Mouse (Mus musculus) embryo, embryonic 11.5 days (tissue): Measurements from ENCODE around the gene Rcvrn.

ENCODE experiments used
- DNase-seq: peaks from one replicate; pipeline ENCODE4 v3.0.0-alpha.2; 2012; ENCODE audit warnings: low read depth, low spot score

The Rcvrn gene

DNA sequence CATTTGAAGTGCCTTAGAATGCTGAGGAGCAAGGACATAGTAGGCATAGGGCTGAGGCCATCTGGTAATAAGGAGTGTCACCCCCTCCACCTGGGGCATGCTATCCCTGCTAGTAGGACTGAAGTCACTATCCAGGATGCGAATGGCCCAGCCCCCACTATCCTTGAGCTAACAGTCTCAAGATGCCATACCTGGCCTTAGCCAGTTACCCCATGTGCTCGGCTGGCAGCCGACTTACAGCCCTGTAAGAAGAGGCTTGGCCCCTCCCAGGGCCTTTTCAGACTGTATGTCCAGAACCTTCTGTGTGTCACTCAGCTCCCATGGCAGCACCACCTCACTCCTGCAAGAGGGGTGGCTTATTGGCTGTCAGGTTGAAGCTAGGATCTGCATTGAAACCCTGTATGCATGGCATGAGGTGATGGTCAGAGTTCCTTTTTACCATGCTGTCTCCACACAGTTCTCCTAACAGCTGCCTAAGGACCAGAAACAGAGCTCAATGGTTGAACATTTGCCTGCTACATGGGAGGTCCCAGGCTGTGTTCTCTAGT lies 26.6 kb upstream of the Rcvrn start:
- no peak for DNase-seq

DNA sequence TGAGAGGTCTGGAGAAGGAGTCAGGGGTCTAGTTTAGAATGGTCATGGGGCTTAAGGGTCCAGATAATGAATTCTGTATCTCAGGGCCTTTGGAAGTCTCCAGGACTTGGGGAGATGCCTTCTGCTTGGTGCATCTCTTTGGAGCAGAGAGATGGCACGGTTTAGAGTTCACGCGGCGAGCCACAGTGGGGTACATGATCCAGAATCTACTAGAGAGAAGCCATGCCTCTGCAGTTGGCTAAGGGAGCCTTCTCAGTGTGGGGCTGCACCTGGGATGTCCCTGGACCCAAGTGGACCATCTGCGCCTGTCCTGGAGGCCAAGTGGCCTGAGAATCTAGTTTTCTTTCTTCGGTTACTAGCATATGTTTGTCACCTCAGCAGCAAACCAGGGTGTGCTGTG lies 25.1 kb upstream of the Rcvrn start:
- no peak for DNase-seq

DNA sequence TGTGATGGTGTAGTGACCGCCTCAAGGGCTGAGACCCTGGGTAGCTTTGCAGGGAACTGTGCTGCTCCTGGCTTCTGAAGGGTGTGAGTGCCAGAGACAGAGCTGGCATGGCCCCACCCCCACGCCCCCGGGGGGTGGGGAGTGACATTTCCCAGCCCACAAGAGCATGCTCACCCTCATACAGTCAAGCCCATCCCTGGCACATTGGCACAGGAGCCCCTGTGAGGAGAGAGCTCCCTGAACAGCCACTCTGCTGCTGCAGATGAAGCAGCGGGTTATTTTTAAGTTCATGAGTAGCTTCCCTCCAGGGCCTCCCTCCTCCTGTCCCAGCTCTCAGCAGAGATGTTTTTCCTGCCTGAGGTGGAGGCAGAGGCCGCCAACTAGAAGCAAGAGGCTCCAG lies 23.0 kb upstream of the Rcvrn start:
- no peak for DNase-seq

DNA sequence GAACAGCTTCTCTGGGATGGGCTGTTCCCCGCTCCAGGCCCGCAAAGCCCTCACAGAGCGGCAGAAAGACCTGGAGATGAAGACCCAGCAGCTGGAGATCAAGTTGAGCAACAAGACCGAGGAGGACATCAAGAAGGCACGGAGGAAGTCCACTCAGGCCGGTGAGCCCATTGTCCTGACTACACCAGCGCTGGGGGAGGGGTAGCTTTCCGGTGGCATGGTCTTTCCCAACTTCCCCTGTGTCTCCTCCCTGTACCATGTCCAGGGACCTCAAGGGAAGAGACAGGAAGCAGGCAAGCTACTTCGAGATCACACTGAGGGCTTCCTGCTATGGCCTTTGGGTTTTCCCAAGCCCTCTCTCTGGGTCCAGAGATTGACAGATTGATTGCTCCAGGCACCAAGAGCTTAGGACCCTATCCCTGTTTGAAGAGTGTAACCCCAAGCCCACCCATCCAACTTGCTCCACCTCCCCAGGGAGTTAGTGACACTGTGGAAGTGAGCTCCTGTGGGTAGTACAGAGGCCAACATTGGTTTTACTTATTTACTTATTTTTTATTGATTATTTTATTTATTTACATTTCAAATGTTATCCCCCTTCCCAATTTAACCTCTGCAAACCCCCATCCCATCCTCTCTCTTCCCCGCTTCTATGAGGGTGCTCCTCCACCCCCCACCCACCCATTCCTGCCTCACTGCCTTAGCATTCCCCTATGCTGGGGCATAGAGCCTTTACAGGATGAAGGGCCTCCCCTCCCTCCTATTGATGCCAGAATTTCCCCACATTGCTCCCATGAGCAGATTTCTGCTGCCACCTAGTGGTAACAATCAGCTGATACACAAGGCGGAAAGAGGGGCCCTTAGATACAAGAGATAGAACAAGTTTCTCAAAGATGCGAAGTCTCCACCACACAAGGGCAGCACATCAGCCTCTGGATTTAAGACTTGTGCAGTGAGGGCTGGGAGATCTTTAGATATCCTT lies 19.3 kb upstream of the Rcvrn start:
- peak; percentile 65 for DNase-seq

DNA sequence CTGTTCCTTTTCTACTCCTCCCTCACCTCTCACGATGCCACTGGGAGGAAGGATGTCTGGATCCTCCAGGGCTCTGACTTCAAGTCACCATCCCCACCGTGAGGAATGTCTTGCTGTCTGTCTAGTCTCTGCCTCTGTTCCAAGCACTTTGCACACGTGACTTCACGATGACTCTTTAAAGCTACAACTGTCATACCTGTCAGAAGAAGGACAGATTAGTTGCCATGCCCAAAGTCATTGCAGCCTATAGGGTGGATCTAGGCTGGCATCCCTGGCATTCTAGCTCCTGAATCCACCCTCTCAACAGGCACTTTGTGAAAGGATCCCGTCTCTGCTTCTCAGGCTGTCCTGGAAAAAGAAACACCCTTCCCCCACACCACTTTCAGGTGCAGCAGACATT lies 15.8 kb upstream of the Rcvrn start:
- no peak for DNase-seq

DNA sequence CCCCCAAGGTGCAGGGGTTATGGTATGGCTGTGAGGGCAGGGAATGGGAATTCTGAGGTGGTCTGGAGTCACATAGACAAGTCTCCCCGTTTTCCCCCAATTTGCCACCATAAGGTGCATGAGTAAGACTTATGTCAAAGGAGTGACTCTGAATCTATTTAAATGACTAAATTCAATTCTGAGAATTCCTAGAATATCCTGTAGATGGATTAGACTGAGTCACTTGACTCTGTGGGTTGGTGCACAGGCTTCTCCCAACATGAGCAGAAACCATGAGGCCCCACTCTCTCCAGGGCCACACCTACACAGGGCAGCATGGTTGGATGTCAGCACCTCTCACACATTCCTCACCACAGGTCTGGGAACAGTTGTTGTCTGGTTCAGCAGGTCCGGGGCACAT lies 15.2 kb upstream of the Rcvrn start:
- DNase-seq, result no peak

DNA sequence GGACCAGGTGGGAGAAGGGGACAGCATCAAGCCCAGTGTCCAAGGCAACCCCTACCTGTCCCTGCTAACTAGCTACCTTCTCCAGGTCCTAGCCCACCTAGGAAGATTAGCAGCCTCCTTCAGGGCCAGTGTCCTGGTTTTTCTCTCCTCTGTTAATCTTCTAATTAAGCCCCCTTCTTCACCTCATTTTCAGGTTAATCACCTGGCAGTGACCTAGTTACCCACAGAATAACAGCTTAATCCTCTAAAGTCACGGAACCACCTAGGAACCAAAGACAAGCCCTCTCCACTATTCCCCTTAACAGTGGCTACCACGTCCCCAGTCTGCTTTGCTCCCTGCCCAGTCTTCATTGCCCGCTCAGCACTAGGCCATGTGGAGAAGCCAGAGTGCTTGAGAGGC lies 13.3 kb upstream of the Rcvrn start:
- no peak for DNase-seq

DNA sequence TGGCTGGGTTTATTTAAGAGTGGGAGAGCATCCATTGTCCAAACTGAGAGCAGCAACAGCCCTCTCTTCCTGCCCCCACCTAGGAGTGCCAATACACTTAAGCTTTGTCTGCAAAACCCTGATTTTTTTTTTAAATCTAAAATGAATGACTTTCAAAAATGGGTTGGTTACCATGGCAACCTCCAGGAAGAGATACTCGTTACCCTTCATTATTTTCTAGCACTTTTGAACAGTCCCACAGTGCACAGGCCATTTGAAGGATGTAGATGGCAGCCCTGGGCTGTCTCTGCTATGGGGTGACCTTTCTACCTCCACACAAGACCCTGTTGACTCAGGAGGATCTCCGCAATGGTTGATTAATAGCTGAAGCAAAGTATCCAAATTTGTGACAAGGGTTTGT lies 9.0 kb upstream of the Rcvrn start:
- no peak for DNase-seq

DNA sequence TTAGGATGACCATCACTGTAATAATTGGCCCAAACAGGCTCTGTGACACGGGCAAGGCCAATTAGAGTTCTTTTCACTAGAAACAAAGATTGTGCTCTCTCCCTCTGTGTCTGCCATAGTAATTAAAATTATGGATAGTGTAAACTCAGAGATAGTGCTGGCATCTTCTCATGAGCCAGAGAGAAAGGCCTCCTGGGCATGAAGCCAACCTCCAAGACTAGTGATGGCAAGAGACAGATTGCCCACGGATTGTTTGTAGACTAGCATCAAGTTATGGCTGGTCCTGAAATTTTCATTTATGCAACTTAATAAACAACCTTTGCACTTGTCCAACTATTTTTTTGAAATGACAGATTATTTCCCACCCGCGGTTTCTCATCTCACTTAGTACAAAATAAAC lies 17.9 kb downstream of the Rcvrn start:
- DNase-seq, result no peak

DNA sequence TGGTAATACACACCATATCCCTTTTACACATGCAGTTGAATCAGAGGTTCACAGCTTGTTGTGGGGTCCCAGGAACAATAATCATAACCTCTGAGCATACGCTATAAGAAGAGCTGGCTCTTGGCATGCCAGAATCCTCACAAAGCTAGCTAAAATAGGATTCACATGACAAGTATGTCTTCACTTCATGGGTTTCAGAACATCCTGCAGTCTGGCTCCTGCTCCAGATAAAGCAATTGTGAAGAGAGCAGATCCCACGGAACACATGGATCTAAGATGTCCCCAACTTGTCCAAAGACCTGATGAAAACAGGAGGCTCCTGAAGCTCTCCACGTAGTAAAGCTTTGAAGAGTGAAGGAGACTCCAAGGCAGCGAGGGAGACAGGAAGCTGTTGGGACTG lies 20.3 kb downstream of the Rcvrn start:
- DNase-seq, result no peak

DNA sequence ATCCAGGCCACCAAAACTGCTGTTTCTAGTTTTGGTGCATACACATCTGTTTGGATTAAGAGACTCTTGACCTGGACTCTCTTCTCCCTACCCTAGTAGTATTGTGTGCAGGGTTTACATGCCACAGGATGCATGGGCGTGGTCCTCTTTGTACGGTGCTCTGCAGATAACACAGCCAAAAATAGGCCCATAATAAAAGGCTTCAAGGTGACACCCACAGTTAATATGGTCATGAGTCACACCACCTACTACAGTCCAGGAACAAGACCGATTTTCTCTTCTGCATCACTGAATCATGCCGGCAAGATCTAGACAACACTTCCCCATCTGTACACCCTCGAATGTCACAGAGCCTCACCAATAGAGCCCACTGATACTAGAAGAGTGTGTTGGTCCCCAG lies 26.4 kb downstream of the Rcvrn start:
- no peak for DNase-seq

DNA sequence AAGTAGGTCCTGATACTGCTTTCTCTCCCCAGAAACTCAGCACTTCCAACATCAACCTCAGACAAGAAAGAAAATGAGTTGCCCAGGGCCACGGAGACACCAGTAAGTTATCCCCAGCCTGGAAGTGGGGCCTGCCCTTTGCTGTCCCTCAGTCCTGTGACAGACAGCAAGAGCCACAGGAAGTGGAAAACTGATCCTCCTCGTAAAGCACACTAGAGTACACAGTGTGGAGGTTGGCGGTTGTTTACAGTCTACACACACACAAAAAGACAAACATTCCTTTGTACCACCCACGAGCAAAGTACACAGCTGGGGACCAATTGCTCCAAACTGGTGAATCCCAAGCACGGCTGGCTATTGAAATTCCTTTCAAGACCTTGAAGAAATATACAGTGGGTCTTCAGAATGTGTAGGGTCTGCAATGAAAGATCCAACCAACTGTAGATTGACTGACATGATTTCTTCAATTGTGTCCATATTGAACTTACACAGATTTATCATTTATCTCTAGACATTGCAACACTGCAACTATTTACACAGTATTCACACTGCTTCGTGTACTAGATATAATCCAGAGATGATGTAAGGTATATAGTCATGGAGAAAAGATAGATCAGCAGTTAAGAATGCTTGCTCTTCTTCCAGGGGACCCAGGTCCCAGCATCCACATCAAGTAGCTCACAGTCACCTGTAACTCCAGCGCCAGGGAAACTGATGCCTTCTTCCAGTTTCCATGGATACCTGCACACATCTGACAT lies 27.5 kb downstream of the Rcvrn start:
- DNase-seq, result no peak

DNA sequence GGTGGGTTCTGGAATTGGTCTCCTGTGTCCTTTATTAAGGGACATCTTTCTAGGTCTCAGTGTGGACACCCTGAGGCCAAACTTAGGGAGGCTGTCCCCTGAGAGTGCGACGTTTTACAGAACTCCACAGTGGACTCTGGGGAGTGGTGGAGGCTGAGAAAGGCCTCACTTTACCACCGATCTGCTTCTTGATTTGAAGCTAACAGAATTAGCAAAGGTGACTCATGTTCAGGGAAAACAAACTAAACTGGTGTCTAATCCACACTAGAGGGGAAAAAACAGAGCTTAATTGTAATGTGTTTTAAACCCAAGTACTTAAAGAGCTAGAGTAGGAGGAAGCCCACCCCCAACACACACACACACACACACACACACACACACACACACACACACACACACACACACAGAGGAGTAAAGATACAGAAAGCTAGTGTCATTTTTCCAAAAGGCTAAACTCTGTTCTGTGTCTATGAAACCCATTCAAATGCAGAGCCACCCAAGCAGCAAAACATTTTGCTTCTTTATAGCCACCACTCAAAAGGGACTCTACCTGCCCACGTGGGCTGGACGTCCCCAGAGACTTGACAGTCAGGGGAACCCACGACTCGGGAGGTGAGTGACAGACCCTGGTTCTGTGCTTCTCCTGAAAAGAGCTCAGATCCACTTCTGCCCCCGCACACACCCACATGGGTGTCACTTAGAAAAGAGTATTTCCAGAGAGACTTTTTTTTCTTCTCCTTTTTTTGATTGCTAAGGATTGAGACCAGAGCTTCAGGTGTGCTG lies 28.3 kb downstream of the Rcvrn start:
- no peak for DNase-seq

DNA sequence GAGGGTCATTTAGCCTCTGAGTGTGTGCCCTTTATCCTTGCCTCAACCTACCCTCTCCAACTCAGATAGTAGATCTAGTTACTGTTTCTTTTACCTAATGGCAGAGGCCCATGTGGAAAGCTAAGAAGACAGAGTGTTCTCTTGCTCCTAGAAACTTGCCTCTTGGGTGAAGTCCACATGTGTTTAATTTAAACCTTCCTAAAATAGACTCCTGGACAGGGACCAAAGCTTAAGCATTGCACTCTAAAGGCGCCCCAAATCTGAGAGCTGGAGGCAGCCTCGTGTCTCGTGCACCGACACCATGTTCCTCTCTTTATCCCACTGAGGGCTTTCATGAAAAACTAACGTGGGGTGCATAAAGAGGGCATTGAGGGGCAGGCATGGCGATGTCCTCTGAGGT lies 32.0 kb downstream of the Rcvrn start:
- no peak for DNase-seq

DNA sequence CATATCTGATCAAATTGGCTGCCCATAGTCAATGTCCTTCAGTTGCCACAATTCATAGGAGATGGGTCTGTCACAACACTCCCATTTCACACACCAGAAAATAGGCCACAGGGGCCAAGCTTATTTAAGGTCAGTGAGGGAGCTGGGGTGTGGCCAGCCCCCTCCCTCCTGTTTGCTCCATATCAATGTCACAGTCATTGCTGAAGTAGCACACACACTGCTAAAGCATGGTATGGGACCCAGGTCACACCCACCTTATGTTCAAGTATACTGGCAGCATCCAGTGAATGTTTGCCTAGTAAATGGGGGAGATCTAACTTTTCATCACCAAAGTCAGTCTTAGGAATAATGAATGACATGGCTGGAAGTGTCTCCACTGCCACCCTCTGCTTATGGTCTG lies 33.6 kb downstream of the Rcvrn start:
- no peak for DNase-seq

DNA sequence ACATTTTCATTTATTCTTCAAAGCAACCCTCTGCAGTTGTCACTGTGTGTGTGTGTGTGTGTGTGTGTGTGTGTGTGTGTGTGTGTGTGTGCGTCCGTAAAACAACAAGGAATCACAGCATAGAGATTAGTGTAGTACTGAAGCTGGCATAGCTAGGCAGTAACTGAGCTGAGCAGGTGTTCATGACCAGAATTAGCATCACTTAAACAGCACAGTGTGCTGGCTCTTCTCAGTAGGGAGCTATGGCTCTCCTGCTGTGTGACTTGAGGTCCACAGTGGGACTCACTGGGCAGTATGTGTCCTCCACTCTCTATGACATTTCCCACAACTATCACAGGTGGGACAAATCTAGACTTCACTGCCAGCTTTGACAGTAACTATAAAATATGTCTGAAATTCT lies 35.9 kb downstream of the Rcvrn start:
- DNase-seq, result no peak

DNA sequence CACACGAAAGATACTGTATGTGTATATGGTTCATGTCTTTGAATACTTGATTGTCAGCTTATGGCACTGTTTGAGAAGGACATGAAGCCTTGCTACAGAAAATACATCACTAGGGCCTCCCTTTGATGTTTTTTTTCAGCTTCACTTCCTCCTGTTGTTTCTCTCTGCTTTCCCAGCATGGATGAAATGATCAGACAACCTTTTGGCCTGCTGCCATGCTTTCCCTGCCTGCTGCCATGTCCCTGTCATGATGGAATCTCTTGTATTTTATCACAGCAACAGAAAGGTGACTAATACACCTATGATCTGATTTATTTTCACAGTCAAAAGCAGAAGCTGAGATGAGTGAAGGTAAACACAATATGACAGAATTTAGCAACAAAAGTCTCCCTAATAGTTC lies 38.6 kb downstream of the Rcvrn start:
- DNase-seq, result no peak

DNA sequence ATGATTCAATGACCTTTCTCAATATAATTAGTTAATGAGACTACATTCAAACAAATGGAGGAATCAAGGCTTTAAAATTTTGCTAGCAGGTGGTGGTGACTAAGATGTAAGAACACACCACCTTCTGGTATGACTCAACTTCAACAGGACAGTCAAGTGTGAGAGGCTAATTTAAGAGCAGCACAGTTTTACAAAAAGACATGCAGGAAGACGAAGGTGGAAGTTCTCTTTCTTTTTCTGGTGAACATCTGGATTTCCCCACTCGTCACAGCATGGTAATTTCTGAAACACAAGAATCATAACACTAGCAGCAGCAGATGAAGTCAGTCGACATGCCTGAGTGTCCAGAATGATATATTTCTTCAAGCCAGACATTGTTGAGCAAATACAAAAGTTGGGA lies 39.5 kb downstream of the Rcvrn start:
- no peak for DNase-seq

DNA sequence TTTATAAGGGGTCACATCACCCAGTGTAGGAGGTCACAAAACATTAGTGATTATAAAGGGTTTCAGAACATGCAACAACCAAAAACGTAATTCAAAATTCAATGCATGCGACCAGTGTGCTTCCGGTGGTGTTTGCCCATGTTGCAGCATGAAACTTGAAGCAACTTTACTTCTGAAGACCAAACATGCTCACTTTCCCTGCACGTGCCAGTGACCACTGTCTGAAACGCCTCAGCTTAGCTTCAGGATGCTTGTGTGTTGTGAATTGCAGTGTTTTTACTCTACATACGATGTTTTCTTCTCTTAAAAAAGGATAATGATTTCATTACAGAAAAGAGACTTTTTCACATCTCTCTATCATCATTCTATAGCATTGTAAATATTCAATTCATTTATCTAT lies 43.2 kb downstream of the Rcvrn start:
- DNase-seq, result no peak

DNA sequence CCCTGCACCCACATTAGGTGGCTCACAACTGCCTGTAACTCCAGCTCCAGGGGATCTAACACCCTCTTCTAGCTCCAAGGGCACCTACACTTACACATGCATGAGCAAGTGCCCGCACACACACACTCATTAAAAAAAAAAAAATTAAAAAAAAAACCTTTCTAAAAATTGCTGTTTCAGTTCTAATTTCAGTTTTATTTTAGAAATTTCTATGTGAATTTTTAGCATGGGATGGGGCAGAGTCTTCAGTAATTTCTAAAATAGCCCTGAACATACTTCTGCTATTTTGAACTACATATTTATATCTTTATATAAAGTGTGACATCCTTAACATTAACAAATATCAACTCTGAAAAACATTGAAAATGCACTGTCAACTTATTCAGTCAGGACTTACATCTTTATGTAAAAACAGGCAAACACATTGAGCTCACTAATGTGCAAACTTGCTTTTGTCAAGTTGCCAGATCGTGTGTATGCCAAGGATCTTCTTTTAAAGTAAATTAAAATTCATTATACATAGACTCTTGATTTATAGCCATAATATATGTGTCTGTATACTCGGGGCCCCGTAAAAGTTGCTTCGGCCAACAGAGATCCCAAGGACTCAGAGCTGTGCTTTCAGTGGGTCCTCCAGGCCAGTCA lies 43.8 kb downstream of the Rcvrn start:
- DNase-seq, result no peak

DNA sequence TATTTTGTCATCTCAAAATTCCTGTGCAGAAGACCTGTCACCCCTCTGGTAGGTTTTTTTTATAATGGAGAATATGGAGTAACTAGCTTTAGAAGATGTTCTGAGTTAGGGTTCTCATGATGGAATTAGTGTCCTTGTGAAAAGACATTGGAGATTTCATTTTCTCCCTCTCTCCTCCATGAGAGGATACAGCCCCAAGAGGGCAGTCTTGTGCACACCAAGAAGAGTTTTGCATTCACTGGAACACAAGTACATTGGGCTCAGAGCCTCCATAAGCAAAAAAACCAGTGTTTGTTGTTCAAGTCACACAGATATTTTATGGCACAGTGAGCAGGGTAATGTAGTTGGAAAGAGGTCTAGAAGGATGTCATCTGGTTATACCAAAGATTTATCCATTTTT lies 46.4 kb downstream of the Rcvrn start:
- no peak for DNase-seq
